Comparison of ENCODE assay signal across 14 mouse cellular contexts in the genomic region with DNA sequence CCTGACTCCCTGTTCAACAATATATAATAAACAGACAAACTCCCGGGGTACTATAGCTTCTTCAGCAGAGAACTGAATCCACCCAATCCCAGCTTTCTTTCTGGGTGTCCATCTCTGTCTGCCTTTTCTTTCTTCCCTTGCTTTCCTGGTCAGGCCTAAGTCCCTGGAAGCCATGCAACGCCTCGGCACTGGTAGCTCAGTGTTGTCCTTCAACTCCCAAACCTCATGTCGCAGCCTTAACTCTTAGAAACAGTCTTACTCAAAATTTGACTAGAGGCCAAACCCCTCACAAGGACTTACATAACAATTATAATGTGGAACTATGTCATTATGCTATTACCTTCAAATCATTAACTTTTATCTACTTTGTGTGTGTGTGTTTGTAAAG.
"Had no signal": no experiment of that assay in that cellular context is flagged by ENCODE, and none has a peak within 500 bp of the region (broad histone marks: within the 10 kb centered on the region; RNA-seq: fewer than 3 reads in every experiment).

No protein-coding gene starts in this region.

- H3K9me3 ChIP-seq: limb, embryonic 10.5 days; limb, embryonic 13.5 days; liver, embryonic 15.5 days had no signal

- H3K27me3 ChIP-seq: limb, embryonic 13.5 days; liver, embryonic 15.5 days had no signal

- DNase-seq: kidney, adult 18-20 months; kidney, postnatal 36 days; liver; lung, adult 2 months; lung, postnatal 14 days; lung, postnatal 4 days; midbrain, embryonic 14.5 days; thymus, adult 18-20 months; thymus, postnatal 36 days had no signal

- H3K4me3 ChIP-seq: limb, embryonic 10.5 days; limb, embryonic 13.5 days; liver, embryonic 15.5 days had no signal

- H3K36me3 ChIP-seq: limb, embryonic 10.5 days; limb, embryonic 13.5 days; liver, embryonic 15.5 days had no signal

- H3K9ac ChIP-seq: limb, embryonic 13.5 days; liver, embryonic 15.5 days had no signal

- H3K4me2 ChIP-seq: limb, embryonic 13.5 days; liver, embryonic 15.5 days; midbrain, embryonic 11.5 days had no signal

- H3K27ac ChIP-seq: kidney, postnatal 0 days; limb, embryonic 10.5 days; limb, embryonic 13.5 days; liver, embryonic 15.5 days had no signal

- H3K4me1 ChIP-seq: limb, embryonic 13.5 days had no signal
